Mouse (Mus musculus): ENCODE data around the gene Tmem107. TPM values are rescaled to one million over a fixed set of nuclear protein-coding genes. Genes with fewer than 3 reads are reported as not detected.
A peak's percentile ranks its signal among the peaks of the same experiment; 100 is the strongest.

Tmem107 gene
- polyA plus RNA-seq, 1 experiment, result 13.4 TPM

GRCm38 (mm10) chr11:69064259-69065133, 6.1 kb upstream of the Tmem107 start:
- peak overlapping the region; percentile 95 for H3K4me3 ChIP-seq (replicated peaks; ENCODE audit: insufficient read depth, low read depth, low read length)
- WGBS, result 67% methylated on average over 9 of the region's 9 CpGs
- H3K27me3 ChIP-seq (ENCODE audit: control insufficient read depth, insufficient read depth, low read length), result no peaks in the 10 kb centered on the region
- no peak for DNase-seq
- H3K27ac ChIP-seq (ENCODE audit: insufficient read depth, low read length), result no peak overlapping the region
- H3K4me1 ChIP-seq (ENCODE audit: control insufficient read depth, insufficient read depth, low read length), result peaks cover 4% of the 10 kb centered on the region; the same call in 1 of the 2 replicates
- TF ChIP-seq CTCF (IDR thresholded peaks at IDR 0.05; ENCODE audit: borderline replicate concordance, insufficient read depth, low read depth, low read length) (no peak), POLR2A (IDR thresholded peaks at IDR 0.05; ENCODE audit: borderline replicate concordance, insufficient read depth, low read length) (no peak)

GRCm38 (mm10) chr11:69065394-69065925, 5.1 kb upstream of the Tmem107 start:
- WGBS, result 64% methylated on average over 3 of the region's 3 CpGs
- Histone ChIP-seq H3K27ac (ENCODE audit: insufficient read depth, low read length) (no peak overlapping the region), H3K4me3 (replicated peaks; ENCODE audit: insufficient read depth, low read depth, low read length) (no peak overlapping the region), H3K27me3 (ENCODE audit: control insufficient read depth, insufficient read depth, low read length) (no peaks in the 10 kb centered on the region), H3K4me1 (ENCODE audit: control insufficient read depth, insufficient read depth, low read length) (peaks cover 4% of the 10 kb centered on the region; the same call in 1 of the 2 replicates)
- TF ChIP-seq POLR2A (IDR thresholded peaks at IDR 0.05; ENCODE audit: borderline replicate concordance, insufficient read depth, low read length) (no peak), CTCF (IDR thresholded peaks at IDR 0.05; ENCODE audit: borderline replicate concordance, insufficient read depth, low read depth, low read length) (no peak)
- DNase-seq, result no peak

- 1% methylated on average over 29 of the region's 29 CpGs for WGBS
- Histone ChIP-seq H3K4me1 (ENCODE audit: control insufficient read depth, insufficient read depth, low read length) (no peaks in the 10 kb centered on the region; the same call in 1 of the 2 replicates), H3K4me3 (replicated peaks; ENCODE audit: insufficient read depth, low read depth, low read length) (peak overlapping the region; percentile 82), H3K27ac (ENCODE audit: insufficient read depth, low read length) (peak overlapping the region; percentile 80), H3K27me3 (ENCODE audit: control insufficient read depth, insufficient read depth, low read length) (no peaks in the 10 kb centered on the region)
- TF ChIP-seq POLR2A (IDR thresholded peaks at IDR 0.05; ENCODE audit: borderline replicate concordance, insufficient read depth, low read length) (peak; percentile 31; the same call in 1 of the 2 replicates), CTCF (IDR thresholded peaks at IDR 0.05; ENCODE audit: borderline replicate concordance, insufficient read depth, low read depth, low read length) (0 out of 2 replicates have a peak, but pooled peaks have one; percentile 4)
- peak; percentile 73 to 76 for DNase-seq
These were observed 4.3 kb upstream of the Tmem107 start for GRCm38 (mm10) chr11:69066163-69066861.

GRCm38 (mm10) chr11:69066956-69067355, 3.6 kb upstream of the Tmem107 start:
- peak overlapping the region; percentile 82 for H3K4me3 ChIP-seq (replicated peaks; ENCODE audit: insufficient read depth, low read depth, low read length)
- no peaks in the 10 kb centered on the region; the same call in 1 of the 2 replicates for H3K4me1 ChIP-seq (ENCODE audit: control insufficient read depth, insufficient read depth, low read length)
- peak; percentile 79 for TF ChIP-seq CTCF (IDR thresholded peaks at IDR 0.05; ENCODE audit: borderline replicate concordance, insufficient read depth, low read depth, low read length)
- TF ChIP-seq POLR2A (IDR thresholded peaks at IDR 0.05; ENCODE audit: borderline replicate concordance, insufficient read depth, low read length), result no peak
- WGBS, result 8% methylated on average over 8 of the region's 8 CpGs
- peak overlapping the region; percentile 20; the same call in 1 of the 2 replicates for H3K27ac ChIP-seq (ENCODE audit: insufficient read depth, low read length)
- no peaks in the 10 kb centered on the region for H3K27me3 ChIP-seq (ENCODE audit: control insufficient read depth, insufficient read depth, low read length)
- DNase-seq, result peak; percentile 90 to 94

GRCm38 (mm10) chr11:69067601-69068000, 3.0 kb upstream of the Tmem107 start:
- no peak overlapping the region for H3K4me3 ChIP-seq (replicated peaks; ENCODE audit: insufficient read depth, low read depth, low read length)
- TF ChIP-seq POLR2A (IDR thresholded peaks at IDR 0.05; ENCODE audit: borderline replicate concordance, insufficient read depth, low read length), result no peak
- TF ChIP-seq CTCF (IDR thresholded peaks at IDR 0.05; ENCODE audit: borderline replicate concordance, insufficient read depth, low read depth, low read length), result no peak
- no peak overlapping the region for H3K27ac ChIP-seq (ENCODE audit: insufficient read depth, low read length)
- no peak for DNase-seq
- H3K27me3 ChIP-seq (ENCODE audit: control insufficient read depth, insufficient read depth, low read length), result no peaks in the 10 kb centered on the region
- H3K4me1 ChIP-seq (ENCODE audit: control insufficient read depth, insufficient read depth, low read length), result no peaks in the 10 kb centered on the region; the same call in 1 of the 2 replicates
- 27% methylated on average over 6 of the region's 6 CpGs for WGBS

- no peak for DNase-seq
- under 1% methylated on average over 13 of the region's 13 CpGs for WGBS
- Histone ChIP-seq H3K4me3 (replicated peaks; ENCODE audit: insufficient read depth, low read depth, low read length) (peak overlapping the region; percentile 69), H3K27me3 (ENCODE audit: control insufficient read depth, insufficient read depth, low read length) (no peaks in the 10 kb centered on the region), H3K27ac (ENCODE audit: insufficient read depth, low read length) (peak overlapping the region; percentile 56), H3K4me1 (ENCODE audit: control insufficient read depth, insufficient read depth, low read length) (no peaks in the 10 kb centered on the region; the same call in 1 of the 2 replicates)
- TF ChIP-seq CTCF (IDR thresholded peaks at IDR 0.05; ENCODE audit: borderline replicate concordance, insufficient read depth, low read depth, low read length) (no peak), POLR2A (IDR thresholded peaks at IDR 0.05; ENCODE audit: borderline replicate concordance, insufficient read depth, low read length) (no peak)
These were observed 513 bp upstream of the Tmem107 start for GRCm38 (mm10) chr11:69070093-69070492.

GRCm38 (mm10) chr11:69071262-69071661, 656 bp downstream of the Tmem107 start:
- H3K27me3 ChIP-seq (ENCODE audit: control insufficient read depth, insufficient read depth, low read length), result no peaks in the 10 kb centered on the region
- peak overlapping the region; percentile 76 for H3K27ac ChIP-seq (ENCODE audit: insufficient read depth, low read length)
- H3K4me3 ChIP-seq (replicated peaks; ENCODE audit: insufficient read depth, low read depth, low read length), result peak overlapping the region; percentile 69
- 15% methylated on average over 9 of the region's 9 CpGs for WGBS
- TF ChIP-seq CTCF (IDR thresholded peaks at IDR 0.05; ENCODE audit: borderline replicate concordance, insufficient read depth, low read depth, low read length), result no peak
- no peak for DNase-seq
- no peaks in the 10 kb centered on the region; the same call in 1 of the 2 replicates for H3K4me1 ChIP-seq (ENCODE audit: control insufficient read depth, insufficient read depth, low read length)

Measured in cerebellum, adult 2 months (tissue).